Mouse (Mus musculus): ENCODE measurements around the gene Fezf2. TPM values are rescaled to one million over a fixed set of nuclear protein-coding genes. Genes with fewer than 3 reads are reported as not detected.

Gene Fezf2
- polyA plus RNA-seq, 1 experiment: not detected

DNA sequence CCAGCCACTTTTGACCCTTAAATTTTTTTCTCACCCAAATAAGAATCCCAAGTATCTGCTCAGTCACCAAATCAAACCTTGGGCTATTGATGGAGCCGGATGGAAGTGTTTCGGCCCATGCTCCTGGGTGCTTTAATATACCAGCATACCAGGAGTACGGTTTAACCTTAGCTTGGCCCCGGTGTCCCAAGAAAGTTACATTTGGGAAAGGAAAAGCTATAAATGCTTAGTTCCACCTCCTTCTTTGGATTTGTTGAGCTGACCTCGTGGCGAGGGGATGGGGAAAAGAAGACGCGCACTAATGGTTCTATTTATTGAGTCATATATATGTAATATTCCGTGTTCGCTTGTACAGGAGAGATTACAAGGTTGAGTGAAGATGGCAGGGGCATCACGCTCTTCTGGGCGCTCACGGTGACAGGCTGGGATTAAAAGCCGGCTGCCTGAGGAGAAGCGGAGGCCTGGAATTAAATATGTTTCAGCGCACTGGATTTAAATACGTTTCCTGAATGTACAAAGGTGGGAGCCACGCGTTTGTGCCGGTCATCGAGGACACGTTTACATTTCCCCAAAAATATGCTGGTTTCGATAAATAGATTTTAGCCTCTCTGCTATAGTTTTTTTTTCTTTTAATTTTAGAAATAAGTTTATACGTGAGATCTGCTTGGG lies 6.1 kb downstream of the Fezf2 start:
- WGBS: 39% methylated on average over 24 of the region's 24 CpGs
- H3K27me3 ChIP-seq (ENCODE audit: control insufficient read depth, insufficient read depth, low read length): peaks cover 9% of the 10 kb centered on the region; the same call in 1 of the 2 replicates
- no peaks in the 10 kb centered on the region; the same call in 1 of the 2 replicates for H3K4me1 ChIP-seq (ENCODE audit: control insufficient read depth, insufficient read depth, low read length)
- no peak overlapping the region for H3K27ac ChIP-seq (ENCODE audit: insufficient read depth, low read length)
- H3K4me3 ChIP-seq (replicated peaks; ENCODE audit: insufficient read depth, low read depth, low read length): no peak overlapping the region
- DNase-seq: no peak
- TF ChIP-seq POLR2A (IDR thresholded peaks at IDR 0.05; ENCODE audit: borderline replicate concordance, insufficient read depth, low read length) (no peak), CTCF (IDR thresholded peaks at IDR 0.05; ENCODE audit: borderline replicate concordance, insufficient read depth, low read depth, low read length) (no peak)

DNA sequence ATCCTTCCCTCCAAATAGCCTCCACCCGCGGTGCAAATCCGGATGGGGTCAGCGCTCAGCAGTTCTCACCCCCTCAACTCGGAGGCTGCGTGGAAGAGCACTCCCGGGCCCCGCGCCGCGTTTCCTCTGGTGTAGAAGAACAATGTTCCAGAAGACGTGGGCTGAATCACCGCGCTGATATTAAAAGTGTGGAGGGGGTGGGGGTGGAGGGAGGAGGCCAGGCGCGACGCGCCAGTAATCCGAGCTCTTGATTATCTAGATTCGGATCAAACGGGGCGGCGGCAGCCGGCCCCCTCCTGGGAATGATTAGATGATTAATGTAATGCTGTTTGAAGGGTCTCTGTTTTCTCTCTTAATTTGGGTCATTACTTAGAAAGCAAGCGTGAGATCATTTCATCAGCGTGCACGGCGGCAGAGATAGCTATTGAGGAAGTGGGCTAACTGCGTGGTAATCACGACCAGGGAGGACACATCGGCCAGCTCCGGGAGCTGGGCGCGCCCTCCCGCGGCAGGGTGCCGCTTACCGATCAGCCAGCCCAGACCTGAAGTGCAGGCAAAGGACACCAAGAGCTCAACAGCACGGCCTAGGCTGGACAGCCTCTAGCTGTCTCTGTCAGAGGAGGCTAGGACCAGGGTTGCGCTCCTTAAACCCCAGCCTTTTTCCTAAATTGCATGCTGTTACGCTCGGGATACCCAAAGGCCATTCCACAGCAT lies 6.8 kb downstream of the Fezf2 start:
- no peak for DNase-seq
- H3K4me1 ChIP-seq (ENCODE audit: control insufficient read depth, insufficient read depth, low read length): no peaks in the 10 kb centered on the region; the same call in 1 of the 2 replicates
- H3K4me3 ChIP-seq (replicated peaks; ENCODE audit: insufficient read depth, low read depth, low read length): no peak overlapping the region
- TF ChIP-seq CTCF (IDR thresholded peaks at IDR 0.05; ENCODE audit: borderline replicate concordance, insufficient read depth, low read depth, low read length): no peak
- no peak for TF ChIP-seq POLR2A (IDR thresholded peaks at IDR 0.05; ENCODE audit: borderline replicate concordance, insufficient read depth, low read length)
- H3K27me3 ChIP-seq (ENCODE audit: control insufficient read depth, insufficient read depth, low read length): peaks cover 9% of the 10 kb centered on the region; the same call in 1 of the 2 replicates
- no peak overlapping the region for H3K27ac ChIP-seq (ENCODE audit: insufficient read depth, low read length)
- 4% methylated on average over 42 of the region's 42 CpGs for WGBS

DNA sequence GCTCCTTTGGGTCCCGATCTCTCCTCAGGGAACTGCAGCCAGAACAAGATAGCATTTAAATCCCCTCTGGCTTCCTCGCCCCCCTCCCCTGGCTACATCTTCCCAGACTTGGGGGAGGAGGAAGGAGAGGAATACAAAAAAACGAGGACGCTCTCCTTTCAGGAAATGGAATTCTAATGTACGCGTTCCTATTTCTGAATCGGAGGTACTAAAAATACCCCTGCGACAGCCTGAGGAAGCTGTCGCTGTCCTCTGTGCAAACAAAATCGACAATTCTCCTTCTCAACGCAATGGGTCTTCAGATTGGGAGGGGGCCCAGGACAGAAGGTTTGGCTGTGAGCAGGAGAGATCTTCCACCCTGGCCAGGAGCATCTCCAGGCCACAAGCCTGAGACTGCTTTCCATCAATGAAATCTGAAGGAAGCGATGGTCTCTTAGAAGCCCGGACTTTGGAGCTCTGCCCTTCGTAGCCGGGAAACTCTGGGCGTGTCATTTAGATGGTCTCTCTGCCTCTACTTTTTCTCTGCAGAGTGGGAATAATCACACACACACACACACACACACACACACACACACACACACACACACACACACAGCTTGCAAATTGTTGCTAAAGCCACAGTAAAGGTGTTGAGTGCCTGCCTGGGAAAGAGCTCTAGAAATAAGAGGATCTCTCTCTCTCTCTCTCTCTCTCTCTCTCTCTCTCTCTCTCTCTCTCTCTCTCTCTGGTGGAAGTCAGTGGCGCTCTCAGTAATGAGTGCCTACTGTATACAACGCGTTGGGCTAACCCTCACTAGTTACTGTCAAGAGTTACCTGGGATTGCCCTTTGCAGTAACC lies 7.5 kb downstream of the Fezf2 start:
- 14% methylated on average over 19 of the region's 19 CpGs for WGBS
- DNase-seq: no peak
- H3K27ac ChIP-seq (ENCODE audit: insufficient read depth, low read length): no peak overlapping the region

DNA sequence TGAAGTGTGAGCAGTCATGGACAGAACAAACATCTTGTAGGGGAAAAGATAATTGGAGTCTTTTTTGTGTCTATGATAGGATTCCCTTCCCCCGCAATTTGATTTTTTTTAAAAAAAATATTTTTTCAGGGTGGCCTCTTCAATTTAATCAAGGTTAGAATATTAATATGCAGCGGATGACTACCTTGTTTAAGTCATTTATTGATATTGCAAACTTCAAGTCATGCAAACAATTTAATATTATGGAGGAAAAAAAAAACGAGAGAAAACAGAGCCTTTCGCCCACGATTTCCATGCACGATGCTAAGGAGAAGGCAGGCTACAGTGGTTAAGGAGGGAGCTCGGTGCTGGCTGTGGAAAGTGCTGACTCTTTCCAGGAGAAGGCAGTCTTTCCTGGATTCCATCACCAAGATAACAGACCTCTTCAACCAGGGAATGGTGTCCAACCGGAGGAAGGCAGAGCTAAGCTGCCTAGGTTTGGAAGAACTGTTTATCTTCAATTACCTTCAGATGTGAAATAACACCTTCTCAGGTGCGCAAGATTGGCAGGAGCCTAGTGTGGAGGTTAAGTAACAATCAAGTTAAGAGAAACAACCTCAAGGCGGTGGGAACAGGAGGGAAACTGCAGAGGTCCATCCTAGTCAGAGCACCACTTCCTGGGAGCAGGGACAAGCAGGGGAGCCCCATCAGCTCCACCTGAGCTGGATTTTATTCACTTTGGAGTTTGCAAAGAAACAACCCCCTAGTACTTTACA lies 9.0 kb downstream of the Fezf2 start:
- no peak overlapping the region for H3K27ac ChIP-seq (ENCODE audit: insufficient read depth, low read length)
- TF ChIP-seq POLR2A (IDR thresholded peaks at IDR 0.05; ENCODE audit: borderline replicate concordance, insufficient read depth, low read length) (no peak), CTCF (IDR thresholded peaks at IDR 0.05; ENCODE audit: borderline replicate concordance, insufficient read depth, low read depth, low read length) (no peak)
- H3K4me1 ChIP-seq (ENCODE audit: control insufficient read depth, insufficient read depth, low read length): no peaks in the 10 kb centered on the region; the same call in 1 of the 2 replicates
- no peak overlapping the region for H3K4me3 ChIP-seq (replicated peaks; ENCODE audit: insufficient read depth, low read depth, low read length)
- 24% methylated on average over 10 of the region's 10 CpGs for WGBS
- DNase-seq: no peak
- H3K27me3 ChIP-seq (ENCODE audit: control insufficient read depth, insufficient read depth, low read length): peaks cover 5% of the 10 kb centered on the region; the same call in 1 of the 2 replicates

More for the DNA sequence above, 7.5 kb downstream of the Fezf2 start:
- no peaks in the 10 kb centered on the region; the same call in 1 of the 2 replicates for H3K4me1 ChIP-seq (ENCODE audit: control insufficient read depth, insufficient read depth, low read length)
- H3K27me3 ChIP-seq (ENCODE audit: control insufficient read depth, insufficient read depth, low read length): peaks cover 9% of the 10 kb centered on the region; the same call in 1 of the 2 replicates
- H3K4me3 ChIP-seq (replicated peaks; ENCODE audit: insufficient read depth, low read depth, low read length): no peak overlapping the region
- TF ChIP-seq POLR2A (IDR thresholded peaks at IDR 0.05; ENCODE audit: borderline replicate concordance, insufficient read depth, low read length) (no peak), CTCF (IDR thresholded peaks at IDR 0.05; ENCODE audit: borderline replicate concordance, insufficient read depth, low read depth, low read length) (no peak)

- TF ChIP-seq POLR2A (IDR thresholded peaks at IDR 0.05; ENCODE audit: borderline replicate concordance, insufficient read depth, low read length): no peak
- TF ChIP-seq CTCF (IDR thresholded peaks at IDR 0.05; ENCODE audit: borderline replicate concordance, insufficient read depth, low read depth, low read length): no peak
- Histone ChIP-seq H3K4me3 (replicated peaks; ENCODE audit: insufficient read depth, low read depth, low read length) (no peak overlapping the region), H3K27ac (ENCODE audit: insufficient read depth, low read length) (no peak overlapping the region), H3K4me1 (ENCODE audit: control insufficient read depth, insufficient read depth, low read length) (no peaks in the 10 kb centered on the region; the same call in 1 of the 2 replicates), H3K27me3 (ENCODE audit: control insufficient read depth, insufficient read depth, low read length) (peaks cover 3% of the 10 kb centered on the region; the same call in 1 of the 2 replicates)
- DNase-seq: no peak
- WGBS: 13% methylated on average over 16 of the region's 16 CpGs
These were observed 9.8 kb downstream of the Fezf2 start for GRCm38 (mm10) chr14:12337998-12338809.

DNA sequence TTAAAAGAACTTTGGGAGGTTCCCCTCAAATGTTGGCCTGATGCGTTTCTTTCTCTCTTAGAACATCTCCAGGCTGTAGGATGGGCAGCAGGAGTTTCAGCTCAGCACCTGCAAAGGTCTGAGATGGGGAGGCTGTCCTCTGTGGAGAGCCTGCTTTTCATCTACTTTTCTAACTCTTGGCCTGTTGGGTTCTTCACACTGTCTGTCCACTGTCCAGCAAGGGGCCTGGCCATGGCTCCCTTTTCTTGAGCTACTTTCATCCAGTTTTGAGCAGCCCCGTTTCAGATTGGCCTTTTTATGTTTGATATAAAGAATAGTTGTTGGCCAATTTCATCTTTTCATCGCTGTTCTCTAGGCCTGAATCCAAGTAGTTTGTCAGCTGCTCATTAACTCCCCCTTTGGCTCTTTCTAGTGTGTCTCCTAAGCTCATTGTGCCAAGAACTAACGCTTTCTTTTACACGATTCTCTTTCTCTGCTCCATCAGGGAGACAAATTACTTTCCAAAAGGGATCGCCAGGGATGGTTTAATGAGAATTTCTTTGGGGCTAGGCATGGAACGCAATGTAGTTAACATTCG lies 10.5 kb downstream of the Fezf2 start:
- Histone ChIP-seq H3K4me3 (replicated peaks; ENCODE audit: insufficient read depth, low read depth, low read length) (no peak overlapping the region), H3K27ac (ENCODE audit: insufficient read depth, low read length) (no peak overlapping the region), H3K4me1 (ENCODE audit: control insufficient read depth, insufficient read depth, low read length) (no peaks in the 10 kb centered on the region; the same call in 1 of the 2 replicates), H3K27me3 (ENCODE audit: control insufficient read depth, insufficient read depth, low read length) (peaks cover 3% of the 10 kb centered on the region; the same call in 1 of the 2 replicates)
- DNase-seq: no peak
- no peak for TF ChIP-seq POLR2A (IDR thresholded peaks at IDR 0.05; ENCODE audit: borderline replicate concordance, insufficient read depth, low read length)
- WGBS: 32% methylated on average over 8 of the region's 8 CpGs

Data from cerebellum, adult 2 months (tissue).